Mouse (Mus musculus): ENCODE results near the gene Syne1.

- TF ChIP-seq CTCF (IDR thresholded peaks at IDR 0.05): no peak
- no peak for TF ChIP-seq EP300 (IDR thresholded peaks at IDR 0.05)
Measured at GRCm38 (mm10) chr10:5250702-5251101, 300.6 kb downstream of the Syne1 start.
